Mouse (Mus musculus): ENCODE results near the gene Slc35f1.
A peak's percentile ranks its signal among the peaks of the same experiment; 100 is the strongest.

Slc35f1 gene

GRCm38 (mm10) chr10:52690334-52690991 is at the start of gene Slc35f1:
Slc35f1 (plus strand) TSS chr10:52690533.
- DNase-seq (ENCODE audit: low spot score) = peak; percentile 90

- no peak for DNase-seq (ENCODE audit: low spot score)
Observed at GRCm38 (mm10) chr10:52671234-52671633, 19.1 kb upstream of the Slc35f1 start.

- DNase-seq (ENCODE audit: low spot score) = peak; percentile 68
Observed at GRCm38 (mm10) chr10:52690992-52691731, 829 bp downstream of the Slc35f1 start.

- no peak for DNase-seq (ENCODE audit: low spot score)
Observed at GRCm38 (mm10) chr10:52703688-52704087, 13.4 kb downstream of the Slc35f1 start.

- DNase-seq (ENCODE audit: low spot score) = peak; percentile 55
Observed at GRCm38 (mm10) chr10:52704101-52705051, 14.0 kb downstream of the Slc35f1 start.

- DNase-seq (ENCODE audit: low spot score) = no peak
Observed at GRCm38 (mm10) chr10:52709482-52709881, 19.1 kb downstream of the Slc35f1 start.

GRCm38 (mm10) chr10:52712166-52712565 is 21.8 kb downstream of the Slc35f1 start:
- no peak for DNase-seq (ENCODE audit: low spot score)

- no peak for DNase-seq (ENCODE audit: low spot score)
Observed at GRCm38 (mm10) chr10:52714557-52714956, 24.2 kb downstream of the Slc35f1 start.

GRCm38 (mm10) chr10:52715146-52715545 is 24.8 kb downstream of the Slc35f1 start:
- no peak for DNase-seq (ENCODE audit: low spot score)

- peak; percentile 4 for DNase-seq (ENCODE audit: low spot score)
Observed at GRCm38 (mm10) chr10:52718199-52718917, 28.0 kb downstream of the Slc35f1 start.

- DNase-seq (ENCODE audit: low spot score) = no peak
Observed at GRCm38 (mm10) chr10:52726674-52727073, 36.3 kb downstream of the Slc35f1 start.

- DNase-seq (ENCODE audit: low spot score) = peak; percentile 93
Observed at GRCm38 (mm10) chr10:52742671-52743379, 52.5 kb downstream of the Slc35f1 start.

GRCm38 (mm10) chr10:52743831-52744230 is 53.5 kb downstream of the Slc35f1 start:
- no peak for DNase-seq (ENCODE audit: low spot score)

GRCm38 (mm10) chr10:52748028-52748597 is 57.8 kb downstream of the Slc35f1 start:
- DNase-seq (ENCODE audit: low spot score) = peak; percentile 24

- DNase-seq (ENCODE audit: low spot score) = peak; percentile 26
Observed at GRCm38 (mm10) chr10:52755949-52756679, 65.8 kb downstream of the Slc35f1 start.

- DNase-seq (ENCODE audit: low spot score) = peak; percentile 4
Observed at GRCm38 (mm10) chr10:52757496-52758260, 67.3 kb downstream of the Slc35f1 start.

- peak; percentile 84 for DNase-seq (ENCODE audit: low spot score)
Observed at GRCm38 (mm10) chr10:52758589-52758988, 68.3 kb downstream of the Slc35f1 start.

- no peak for DNase-seq (ENCODE audit: low spot score)
Observed at GRCm38 (mm10) chr10:52760527-52760926, 70.2 kb downstream of the Slc35f1 start.

- DNase-seq (ENCODE audit: low spot score) = no peak
Observed at GRCm38 (mm10) chr10:52779926-52780485, 89.7 kb downstream of the Slc35f1 start.
